Mouse (Mus musculus) myocyte (in vitro differentiated cells): ENCODE data around the gene Frzb.

ENCODE experiments used
- CEBPB ChIP-seq: IDR thresholded peaks from 2 replicates; pipeline ENCODE4 v1.6.1; 2011; ENCODE audit warnings: mild to moderate bottlenecking, moderate library complexity; ENCODE audit not compliant: poor library complexity, insufficient read depth, severe bottlenecking
- E2F4 ChIP-seq: IDR thresholded peaks from one replicate; pipeline ENCODE4 v1.6.1; 2011; ENCODE audit warnings: mild to moderate bottlenecking, control low read depth, moderate library complexity; ENCODE audit not compliant: insufficient read depth
- MAX ChIP-seq: IDR thresholded peaks from one replicate; pipeline ENCODE4 v1.6.1; 2011; ENCODE audit warnings: low read depth, mild to moderate bottlenecking, control low read depth
- MYOD1 ChIP-seq, 3 experiments: IDR thresholded peaks; one replicate each; pipeline ENCODE4 v1.6.1; 2011; ENCODE audit warnings: control low read depth in 2 of 3, low read depth in 2 of 3, mild to moderate bottlenecking in 2 of 3, moderate library complexity in 1 of 3; ENCODE audit not compliant: insufficient read length in 2 of 3, control insufficient read depth in 1 of 3
- MYOG ChIP-seq, 3 experiments: IDR thresholded peaks; one replicate each; pipeline ENCODE4 v1.6.1; 2011; ENCODE audit warnings: control low read depth in 2 of 3, low read depth in 2 of 3, mild to moderate bottlenecking in 2 of 3; ENCODE audit not compliant: insufficient read length in 2 of 3, control insufficient read depth in 1 of 3, insufficient read depth in 1 of 3
- POLR2A ChIP-seq: IDR thresholded peaks from one replicate; pipeline ENCODE4 v1.6.1; 2011; ENCODE audit warnings: low read depth, mild to moderate bottlenecking, control low read depth, moderate library complexity; ENCODE audit not compliant: insufficient read length
- POLR2AphosphoS2 ChIP-seq: IDR thresholded peaks from one replicate; pipeline ENCODE4 v1.6.1; 2011; ENCODE audit warnings: low read depth, control low read depth; ENCODE audit not compliant: insufficient read length
- REST ChIP-seq: IDR thresholded peaks from one replicate; pipeline ENCODE4 v1.6.1; 2011; ENCODE audit warnings: mild to moderate bottlenecking, control low read depth, moderate library complexity; ENCODE audit not compliant: insufficient read depth, insufficient read length
- SRF ChIP-seq: IDR thresholded peaks from one replicate; pipeline ENCODE4 v1.6.1; 2011; ENCODE audit warnings: low read depth; ENCODE audit not compliant: control insufficient read depth, insufficient read length
- TCF12 ChIP-seq: IDR thresholded peaks from one replicate; pipeline ENCODE4 v1.6.1; 2011; ENCODE audit warnings: mild to moderate bottlenecking, control low read depth; ENCODE audit not compliant: poor library complexity, insufficient read depth, severe bottlenecking
- TCF3 ChIP-seq: IDR thresholded peaks from one replicate; pipeline ENCODE4 v1.6.1; 2011; ENCODE audit warnings: low read depth, control low read depth; ENCODE audit not compliant: insufficient read length
- USF1 ChIP-seq: IDR thresholded peaks from one replicate; pipeline ENCODE4 v1.6.1; 2011; ENCODE audit warnings: low read depth, mild to moderate bottlenecking, control low read depth, moderate library complexity

- TF ChIP-seq CEBPB (no peak), POLR2A (no peak), MAX (no peak), MYOD1 (IDR thresholded peaks at IDR 0.05; ENCODE audit: control insufficient read depth in 1 of 3, insufficient read length in 2 of 3, low read depth in 2 of 3) (no peak), E2F4 (no peak), USF1 (no peak), MYOG (IDR thresholded peaks at IDR 0.05; ENCODE audit: control insufficient read depth in 1 of 3, insufficient read depth in 1 of 3, insufficient read length in 2 of 3, low read depth in 2 of 3) (no peak), SRF (no peak), TCF12 (no peak), REST (no peak), POLR2AphosphoS2 (no peak), TCF3 (no peak)
Observed at GRCm38 (mm10) chr2:80388341-80388740, 59.1 kb downstream of the Frzb start.
